Mouse (Mus musculus): ENCODE measurements around the gene Cd47. TPM values are rescaled to one million over a fixed set of nuclear protein-coding genes. Genes with fewer than 3 reads are reported as not detected.
A peak's percentile ranks its signal among the peaks of the same experiment; 100 is the strongest.

Cd47 gene
- total RNA-seq, 2 experiments from 2014 or later, result 22.4 to 26.8 TPM

- no peak for DNase-seq (ENCODE audit: low spot score)
These were observed 148.0 kb downstream of the Cd47 start for GRCm38 (mm10) chr16:49948287-49948686.

GRCm38 (mm10) chr16:49949261-49949660 lies 148.9 kb downstream of the Cd47 start:
- no peak for DNase-seq (ENCODE audit: low spot score)

GRCm38 (mm10) chr16:49950340-49950739 lies 150.0 kb downstream of the Cd47 start:
- DNase-seq (ENCODE audit: low spot score), result no peak

GRCm38 (mm10) chr16:49951288-49951691 lies 151.0 kb downstream of the Cd47 start:
- DNase-seq (ENCODE audit: low spot score), result peak; percentile 63

- DNase-seq (ENCODE audit: low spot score), result no peak
These were observed 151.7 kb downstream of the Cd47 start for GRCm38 (mm10) chr16:49951925-49952523.

GRCm38 (mm10) chr16:49953817-49954216 lies 153.5 kb downstream of the Cd47 start:
- DNase-seq (ENCODE audit: low spot score), result peak; percentile 42

GRCm38 (mm10) chr16:49954909-49955308 lies 154.6 kb downstream of the Cd47 start:
- no peak for DNase-seq (ENCODE audit: low spot score)

- no peak for DNase-seq (ENCODE audit: low spot score)
These were observed 155.0 kb downstream of the Cd47 start for GRCm38 (mm10) chr16:49955325-49955724.

- DNase-seq (ENCODE audit: low spot score), result no peak
These were observed 155.6 kb downstream of the Cd47 start for GRCm38 (mm10) chr16:49955952-49956351.

- no peak for DNase-seq (ENCODE audit: low spot score)
These were observed 156.4 kb downstream of the Cd47 start for GRCm38 (mm10) chr16:49956531-49957302.

GRCm38 (mm10) chr16:49958900-49959436 lies 158.6 kb downstream of the Cd47 start:
- DNase-seq (ENCODE audit: low spot score), result no peak

- no peak for DNase-seq (ENCODE audit: low spot score)
These were observed 162.0 kb downstream of the Cd47 start for GRCm38 (mm10) chr16:49962305-49962704.

GRCm38 (mm10) chr16:49964321-49964986 lies 164.1 kb downstream of the Cd47 start:
- DNase-seq (ENCODE audit: low spot score), result no peak

Other genes with a start within 250 kb of the Cd47 start
- 1 to 10 TPM; 6.7 to 7.3 TPM for gene Ift57, start 101.3 kb upstream of the Cd47 start, total RNA-seq (2021)

Data from gastrocnemius, adult 18-20 months (tissue).